11 mouse cellular contexts compared by ENCODE assay signal in the genomic region with DNA sequence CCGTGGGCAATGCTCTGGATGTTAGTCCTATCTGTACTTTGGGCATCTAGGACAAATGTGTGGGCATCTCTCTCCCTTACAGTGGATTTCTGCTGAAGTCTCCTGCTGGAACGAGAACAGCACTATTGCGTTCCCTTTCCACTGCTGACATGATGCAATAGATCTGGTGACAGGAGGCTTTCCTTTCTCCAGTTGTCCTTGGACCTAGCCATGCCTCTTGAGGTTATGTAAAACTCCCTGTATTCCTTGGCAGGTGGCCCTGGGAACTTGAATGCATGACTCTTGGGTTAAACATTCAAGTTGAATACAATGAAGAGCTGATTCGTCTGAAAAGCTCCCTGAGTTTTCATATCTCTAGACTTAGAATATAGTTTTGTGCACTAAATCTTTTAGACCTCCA.
DNase-seq lines count a peak whose midpoint lies in the region; ATAC-seq and TF ChIP-seq lines count a peak whose summit lies in the region.
"Had no signal": no experiment of that assay in that cellular context is flagged by ENCODE, and none has a peak within 500 bp of the region (broad histone marks: within the 10 kb centered on the region; RNA-seq: fewer than 3 reads in every experiment).

No protein-coding gene starts in this region.

- H3K9ac ChIP-seq in embryonic facial prominence, embryonic 14.5 days (ENCODE audit: low read depth, low read length): no peak overlapping the region
- no peak overlapping the region for H3K9ac ChIP-seq in intestine, postnatal 0 days (ENCODE audit: low read depth, low read length)
- H3K9ac ChIP-seq: hindbrain, embryonic 15.5 days; liver, embryonic 12.5 days had no signal

- no peaks in the 10 kb centered on the region for H3K4me1 ChIP-seq in embryonic facial prominence, embryonic 14.5 days (ENCODE audit: control insufficient read depth, insufficient read depth, low read length)
- H3K4me1 ChIP-seq in embryonic facial prominence, embryonic 10.5 days: no peaks in the 10 kb centered on the region
- no peaks in the 10 kb centered on the region for H3K4me1 ChIP-seq in intestine, postnatal 0 days (replicated peaks; ENCODE audit: control insufficient read depth, insufficient read depth, low read length)
- H3K4me1 ChIP-seq: hindbrain, embryonic 15.5 days; liver, embryonic 12.5 days had no signal

- no peak for TF ChIP-seq CTCF in intestine, postnatal 0 days (IDR thresholded peaks at IDR 0.05; ENCODE audit: low read depth)

- peak; percentile 41 for DNase-seq in embryonic facial prominence, embryonic 14.5 days (ENCODE audit: low spot score)
- no peak for DNase-seq in embryonic facial prominence, embryonic 10.5 days (ENCODE audit: low spot score)
- peak; percentile 83 for DNase-seq in NIH3T3 (ENCODE audit: low read depth)
- peak; percentile 50 for DNase-seq in heart, adult 8-10 months (ENCODE audit: low spot score)
- peak; percentile 70 to 84 for DNase-seq in lung, adult 18-20 months
- DNase-seq in cerebellum, adult 11 months: no peak
- DNase-seq in left cerebral cortex, postnatal 36 days (ENCODE audit: low spot score in 2 of 2): no peak

- no peaks in the 10 kb centered on the region for H3K27me3 ChIP-seq in embryonic facial prominence, embryonic 14.5 days (replicated peaks; ENCODE audit: control insufficient read depth, insufficient read depth, low read length)
- no peaks in the 10 kb centered on the region for H3K27me3 ChIP-seq in embryonic facial prominence, embryonic 10.5 days (replicated peaks; ENCODE audit: low read depth, poor library complexity, severe bottlenecking)
- H3K27me3 ChIP-seq in intestine, postnatal 0 days (replicated peaks; ENCODE audit: control insufficient read depth, insufficient read depth, low read length): no peaks in the 10 kb centered on the region
- H3K27me3 ChIP-seq: hindbrain, embryonic 15.5 days; liver, embryonic 12.5 days had no signal

- WGBS in embryonic facial prominence, embryonic 14.5 days: 81% methylated on average over 4 of the region's 4 CpGs
- 88% methylated on average over 4 of the region's 4 CpGs for WGBS in embryonic facial prominence, embryonic 10.5 days
- 76% methylated on average over 4 of the region's 4 CpGs for whole genome bisulfite sequencing in intestine, postnatal 0 days

- H3K27ac ChIP-seq in embryonic facial prominence, embryonic 14.5 days (replicated peaks; ENCODE audit: low read depth, low read length): no peak overlapping the region
- no peak overlapping the region for H3K27ac ChIP-seq in embryonic facial prominence, embryonic 10.5 days (replicated peaks)
- no peak overlapping the region for H3K27ac ChIP-seq in intestine, postnatal 0 days (ENCODE audit: low read depth, low read length)
- H3K27ac ChIP-seq: hindbrain, embryonic 15.5 days; liver, embryonic 12.5 days had no signal

- H3K36me3 ChIP-seq in embryonic facial prominence, embryonic 14.5 days (ENCODE audit: control insufficient read depth, insufficient read depth, low read length): no peaks in the 10 kb centered on the region
- H3K36me3 ChIP-seq in embryonic facial prominence, embryonic 10.5 days (replicated peaks): no peaks in the 10 kb centered on the region
- H3K36me3 ChIP-seq in intestine, postnatal 0 days (ENCODE audit: control insufficient read depth, insufficient read depth): no peaks in the 10 kb centered on the region
- H3K36me3 ChIP-seq: hindbrain, embryonic 15.5 days; liver, embryonic 12.5 days had no signal

- H3K4me2 ChIP-seq in embryonic facial prominence, embryonic 14.5 days (ENCODE audit: low read depth, low read length): no peak overlapping the region
- H3K4me2 ChIP-seq in intestine, postnatal 0 days (replicated peaks; ENCODE audit: low read depth): no peak overlapping the region
- H3K4me2 ChIP-seq: hindbrain, embryonic 15.5 days; liver, embryonic 12.5 days; midbrain, embryonic 11.5 days had no signal

- intact Hi-C loops in left cerebral cortex, postnatal 36 days (cut with DNase I): no loop called here

- H3K4me3 ChIP-seq in embryonic facial prominence, embryonic 14.5 days (ENCODE audit: low read depth, low read length): no peak overlapping the region
- no peak overlapping the region for H3K4me3 ChIP-seq in embryonic facial prominence, embryonic 10.5 days
- no peak overlapping the region for H3K4me3 ChIP-seq in intestine, postnatal 0 days (ENCODE audit: low read depth, low read length)
- H3K4me3 ChIP-seq: hindbrain, embryonic 15.5 days; liver, embryonic 12.5 days had no signal

- no peaks in the 10 kb centered on the region for H3K9me3 ChIP-seq in embryonic facial prominence, embryonic 14.5 days (ENCODE audit: control insufficient read depth, low read length)
- H3K9me3 ChIP-seq in embryonic facial prominence, embryonic 10.5 days: no peaks in the 10 kb centered on the region
- H3K9me3 ChIP-seq in intestine, postnatal 0 days (ENCODE audit: control insufficient read depth): no peaks in the 10 kb centered on the region
- H3K9me3 ChIP-seq: hindbrain, embryonic 15.5 days; liver, embryonic 12.5 days had no signal

- ATAC-seq in embryonic facial prominence, embryonic 14.5 days (ENCODE audit: low read depth): no peak
- no peak for ATAC-seq in intestine, postnatal 0 days
- ATAC-seq: liver, embryonic 12.5 days had no signal

Comparison
In these comparisons a context has a peak if more than half of its experiments do, and no peak if none do; other contexts are left out.
1. DNase-seq: peak in embryonic facial prominence, embryonic 14.5 days (single experiment), NIH3T3 (single experiment), heart, adult 8-10 months (single experiment) and lung, adult 18-20 months (2 of 2); none in embryonic facial prominence, embryonic 10.5 days (single experiment), cerebellum, adult 11 months (single experiment) and left cerebral cortex, postnatal 36 days (0 of 2).